Mouse (Mus musculus) spleen, embryonic (tissue): ENCODE measurements at regions not wholly inside any gene's neighbourhood (a gene's known extent, or its start where the extent isn't known, plus 50 kb on each side); places are given as distances from the start of the nearest gene placed in this dataset.

Experiments
- CTCF ChIA-PET: fragments of 350-600 bp; sonication (Branson Sonifier 250); formaldehyde crosslinking; loops from one replicate; lab custom pipeline; 2022; lab: Charles Lee

DNA sequence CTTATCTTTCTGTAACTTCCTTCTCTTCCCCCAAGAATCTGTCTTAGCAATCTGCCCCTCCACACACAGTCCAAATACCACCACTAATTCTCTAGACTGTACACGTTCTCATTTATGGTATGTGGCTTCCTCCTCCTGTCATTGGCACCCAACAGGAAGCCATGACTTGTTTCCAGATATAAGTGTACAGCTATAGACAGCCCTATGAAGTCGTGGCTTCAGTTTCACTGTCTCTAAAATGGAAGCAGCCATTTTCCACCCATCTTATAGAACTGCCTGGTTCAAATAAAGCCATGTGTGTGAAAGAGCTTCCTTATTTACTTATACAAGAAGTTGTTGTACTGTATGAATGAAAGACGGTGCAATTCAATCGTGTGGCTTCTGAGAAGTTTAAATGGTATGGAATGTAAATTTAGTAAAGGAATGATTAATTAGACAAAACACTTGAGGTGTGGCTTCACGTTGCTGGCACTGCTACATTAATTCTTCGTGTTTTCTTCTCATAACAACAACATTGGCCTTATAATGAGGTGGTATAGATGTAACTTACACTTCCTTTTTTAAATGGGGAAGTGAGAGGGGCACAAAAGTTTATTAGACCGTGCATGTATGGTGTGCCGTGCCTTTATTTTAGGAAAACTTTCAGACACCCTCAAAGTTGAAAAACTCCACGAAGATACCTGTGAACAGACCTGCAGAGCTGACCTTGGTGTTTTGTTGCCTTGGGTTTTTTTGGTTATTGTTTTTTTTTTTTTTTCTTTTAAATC lies 299.7 kb downstream of the Foxo1 start:
- CTCF ChIA-PET = interaction anchor here (0.5 kb wide), 1 partner anchor 358 kb away, joined by 9 read pairs; no protein-coding TSS in a partner anchor

DNA sequence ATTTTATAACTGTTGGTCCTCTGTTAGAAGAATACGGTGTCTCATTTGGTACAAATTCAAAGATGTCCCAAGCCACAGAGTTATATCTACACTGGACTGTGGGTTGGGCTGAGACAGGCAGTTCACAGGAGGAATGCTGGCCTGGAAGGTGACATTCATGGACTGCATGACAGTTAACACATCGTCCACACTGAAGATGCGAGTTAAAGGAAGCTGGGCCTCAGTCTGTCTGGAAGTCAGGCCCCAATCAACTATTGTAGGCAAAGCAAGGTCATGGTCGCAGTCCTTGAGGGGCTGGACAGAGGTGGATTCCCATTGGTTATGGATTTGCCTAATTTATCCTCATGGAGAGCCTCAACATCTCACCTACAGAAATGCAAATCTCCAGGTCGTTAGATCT lies 295.5 kb downstream of the Foxo1 start:
- CTCF ChIA-PET = no interaction called here

DNA sequence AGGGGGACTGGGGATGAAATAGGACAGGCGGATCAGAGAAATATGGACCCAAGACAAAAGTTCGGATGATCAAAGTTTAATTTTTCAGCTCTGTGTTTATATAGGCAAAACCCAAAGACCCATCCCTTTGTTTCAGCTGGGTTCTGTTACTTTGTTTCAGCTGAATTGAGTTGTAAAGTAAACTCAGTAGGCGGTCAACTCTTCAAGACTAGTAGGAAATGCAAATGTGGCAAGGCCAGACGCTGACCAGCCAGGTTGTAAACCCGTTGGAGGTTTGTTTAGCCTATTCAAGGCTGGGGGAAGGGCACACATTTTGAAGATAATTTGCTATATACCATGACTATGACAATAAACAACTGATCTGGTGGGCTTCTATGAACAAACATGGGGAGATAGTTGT lies 294.7 kb downstream of the Foxo1 start:
- CTCF ChIA-PET = no interaction called here

DNA sequence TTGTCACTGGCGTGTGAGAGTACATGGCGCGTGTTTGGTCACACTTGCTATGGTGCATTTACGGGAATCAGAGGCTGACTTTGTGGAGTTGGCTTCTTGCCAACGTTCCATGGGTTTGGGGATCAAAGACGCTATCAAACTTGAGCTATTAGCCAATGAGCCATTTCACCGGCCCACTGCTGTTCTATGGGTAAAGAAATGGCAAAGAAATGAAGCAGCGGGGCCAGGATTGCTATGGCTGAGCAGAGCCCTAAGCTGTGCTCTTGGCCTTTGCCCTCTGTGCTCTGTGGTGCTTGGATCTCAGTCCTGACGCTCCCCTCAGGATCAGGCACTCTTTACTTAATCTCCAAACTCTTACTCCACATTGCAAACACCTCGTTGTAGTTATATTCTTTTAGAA lies 291.3 kb downstream of the Foxo1 start:
- CTCF ChIA-PET = no interaction called here

- CTCF ChIA-PET = interaction anchor here (0.6 kb wide), 1 partner anchor 510 kb away, joined by 7 read pairs; no protein-coding TSS in a partner anchor
Measured at GRCm38 (mm10) chr3:52558765-52559164, 290.6 kb downstream of the Foxo1 start.

DNA sequence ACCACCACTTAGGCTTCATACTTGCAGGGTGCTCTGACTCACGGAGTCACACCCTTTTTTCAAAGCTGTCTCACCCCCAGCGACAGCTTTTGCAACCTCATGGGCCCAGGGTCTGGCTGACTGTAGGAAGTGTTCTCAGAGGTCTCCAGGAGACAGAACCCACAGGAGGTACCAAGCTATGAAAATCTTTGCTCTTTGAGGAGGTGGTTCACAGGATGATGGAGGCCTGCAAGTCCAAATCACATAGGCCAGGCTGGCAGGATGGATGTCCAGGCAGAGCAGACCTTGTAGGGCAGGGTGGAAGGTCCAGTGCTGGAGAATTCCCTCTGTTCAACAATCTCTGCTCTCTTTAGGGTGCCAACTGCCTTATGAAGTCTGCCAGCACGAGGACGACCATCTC lies 289.2 kb downstream of the Foxo1 start:
- CTCF ChIA-PET = no interaction called here

- CTCF ChIA-PET = no interaction called here
Measured at GRCm38 (mm10) chr3:52555038-52555437, 286.9 kb downstream of the Foxo1 start.

GRCm38 (mm10) chr3:52554490-52554889 lies 286.4 kb downstream of the Foxo1 start:
- CTCF ChIA-PET = no interaction called here

- CTCF ChIA-PET = no interaction called here
Measured at GRCm38 (mm10) chr3:52548201-52548893, 280.2 kb downstream of the Foxo1 start.

DNA sequence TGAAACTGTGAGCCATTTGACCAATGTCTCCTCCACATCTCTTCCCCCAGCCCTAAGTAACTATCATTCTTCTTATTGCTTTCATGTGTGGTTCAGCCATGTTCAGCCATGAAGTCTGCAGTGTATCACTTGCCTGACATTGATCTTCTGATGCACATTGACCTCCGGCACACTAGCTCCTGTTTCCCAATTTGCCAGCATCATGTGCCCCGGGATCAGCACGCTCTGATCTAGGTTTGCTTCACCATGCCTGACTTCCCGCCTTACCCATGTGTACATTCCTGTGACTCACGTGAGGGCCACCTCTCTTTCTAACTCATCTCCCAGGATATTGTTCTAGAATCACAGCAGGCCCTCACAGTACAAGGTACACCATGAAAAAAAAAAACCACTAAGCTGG lies 277.9 kb downstream of the Foxo1 start:
- CTCF ChIA-PET = interaction anchor here (0.5 to 0.7 kb wide), 2 partner anchors 153 to 293 kb away, joined by 5 to 6 read pairs; no protein-coding TSS in a partner anchor

DNA sequence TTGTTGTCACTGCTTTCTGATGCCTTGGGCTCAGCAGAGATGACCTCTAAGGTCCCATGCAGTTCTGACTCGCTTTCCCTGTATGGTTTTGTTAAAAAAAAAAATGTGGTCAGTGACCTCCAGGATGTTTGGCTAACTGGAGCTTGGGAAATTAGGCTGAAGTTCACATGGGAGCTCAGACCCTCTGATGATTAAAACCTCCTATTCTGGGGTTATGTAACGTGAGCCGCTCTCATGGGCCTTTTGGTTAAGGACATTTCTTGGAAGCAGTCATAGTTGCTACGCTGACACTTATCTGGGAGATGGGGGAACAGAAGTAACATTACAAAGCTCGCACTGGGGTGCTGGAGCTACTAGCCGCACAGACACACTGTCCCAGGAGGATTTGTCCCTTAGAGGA lies 274.9 kb downstream of the Foxo1 start:
- CTCF ChIA-PET = no interaction called here

DNA sequence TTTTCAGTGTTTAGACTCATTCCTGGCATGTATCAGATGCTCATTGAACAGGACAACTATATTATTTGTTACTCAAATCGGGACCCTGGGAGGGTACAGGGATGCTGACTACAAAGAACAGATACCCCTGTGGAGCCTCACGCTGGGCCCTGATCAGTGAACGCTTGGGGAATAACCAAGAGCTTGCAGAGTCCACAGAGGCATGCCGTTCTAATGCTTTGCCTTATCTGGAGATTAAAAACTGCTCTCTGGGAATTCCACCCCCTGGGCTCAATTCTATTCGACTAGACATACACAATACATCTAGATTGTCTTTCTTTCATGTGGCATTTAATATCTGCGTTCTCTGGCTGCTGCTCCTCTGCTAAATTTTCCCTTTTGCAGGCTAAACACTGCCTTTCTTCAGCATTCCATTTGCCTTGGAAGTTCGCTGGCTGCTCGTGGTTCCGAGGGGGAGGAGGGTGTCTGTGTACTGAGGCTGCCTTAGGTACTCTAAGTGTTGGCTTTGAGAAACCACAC lies 272.8 kb downstream of the Foxo1 start:
- CTCF ChIA-PET = no interaction called here

DNA sequence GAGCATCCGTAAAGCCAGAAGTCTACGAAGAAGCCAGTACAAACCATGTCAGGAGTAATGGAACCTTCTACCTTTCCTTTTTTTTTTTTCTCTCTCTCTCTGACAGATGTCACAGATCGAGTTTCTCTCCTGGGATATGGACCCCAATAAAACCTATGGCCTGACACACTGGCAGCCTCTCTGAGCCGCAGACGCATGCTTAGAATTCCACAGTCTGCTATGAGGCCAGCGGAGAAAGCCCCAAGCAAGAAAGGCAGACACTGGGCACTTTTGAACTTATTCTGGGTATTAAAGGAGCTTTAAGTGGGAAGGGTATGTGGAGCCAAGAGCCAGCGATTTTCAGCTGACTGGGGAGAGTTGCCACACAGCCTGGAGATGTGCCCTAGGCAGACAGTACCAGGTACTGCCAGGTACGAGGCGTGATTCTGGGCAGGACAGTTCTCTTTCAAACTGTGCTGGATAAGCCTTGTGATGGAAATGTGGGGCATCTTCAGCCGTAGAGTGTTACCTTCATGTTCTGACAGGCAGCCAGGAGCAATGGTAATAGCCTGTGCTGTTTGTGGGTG lies 271.8 kb downstream of the Foxo1 start:
- CTCF ChIA-PET = no interaction called here

DNA sequence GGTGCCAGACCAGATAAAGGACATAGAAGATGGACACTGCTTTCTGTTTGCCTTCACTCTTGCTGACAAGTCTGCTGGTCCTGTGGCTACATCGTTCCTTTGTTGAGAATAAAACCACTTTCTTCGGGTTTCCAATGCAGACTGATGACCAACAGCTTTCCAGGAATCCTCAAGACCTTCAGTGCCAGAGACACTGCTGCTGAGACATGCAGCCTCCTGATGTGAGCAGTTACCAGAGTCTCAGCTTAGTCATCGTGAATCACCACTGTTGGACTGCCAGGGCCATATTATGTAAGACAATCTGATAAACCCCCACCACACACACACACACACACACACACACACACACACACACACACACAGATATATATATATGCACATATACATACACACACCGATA lies 270.2 kb downstream of the Foxo1 start:
- CTCF ChIA-PET = no interaction called here

GRCm38 (mm10) chr3:52537362-52537911 lies 269.3 kb downstream of the Foxo1 start:
- CTCF ChIA-PET = no interaction called here

DNA sequence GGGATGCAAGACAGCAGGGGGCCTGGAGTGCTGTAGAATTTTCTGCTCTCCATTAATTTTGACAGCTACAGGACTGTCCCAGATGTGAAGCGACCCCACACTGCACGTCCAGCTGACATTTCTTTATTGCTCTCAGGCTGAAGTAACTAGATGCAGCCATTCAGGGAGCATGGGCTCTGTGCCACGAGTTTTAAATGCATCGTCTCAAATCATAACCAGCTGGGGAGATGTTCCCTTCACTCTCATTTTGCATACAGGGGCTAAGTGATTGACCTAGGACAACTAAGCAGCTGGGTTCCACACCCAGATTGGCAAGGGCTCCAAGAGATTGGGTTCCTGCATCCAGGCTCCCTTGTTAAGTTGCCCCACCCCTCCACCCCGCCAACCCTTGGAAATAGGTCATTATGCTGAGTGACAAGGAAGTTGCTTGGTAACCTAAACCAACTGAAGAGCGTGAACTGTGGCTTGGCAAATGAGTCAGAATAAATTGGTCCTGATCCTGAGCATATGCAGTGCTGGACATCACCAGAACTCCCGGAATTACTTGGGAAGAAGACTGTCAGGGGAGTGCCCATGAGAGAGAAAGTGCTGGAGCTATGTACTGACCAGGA lies 267.4 kb downstream of the Foxo1 start:
- CTCF ChIA-PET = interaction anchor here (0.7 kb wide), 1 partner anchor 165 kb away, joined by 3 read pairs; no protein-coding TSS in a partner anchor

DNA sequence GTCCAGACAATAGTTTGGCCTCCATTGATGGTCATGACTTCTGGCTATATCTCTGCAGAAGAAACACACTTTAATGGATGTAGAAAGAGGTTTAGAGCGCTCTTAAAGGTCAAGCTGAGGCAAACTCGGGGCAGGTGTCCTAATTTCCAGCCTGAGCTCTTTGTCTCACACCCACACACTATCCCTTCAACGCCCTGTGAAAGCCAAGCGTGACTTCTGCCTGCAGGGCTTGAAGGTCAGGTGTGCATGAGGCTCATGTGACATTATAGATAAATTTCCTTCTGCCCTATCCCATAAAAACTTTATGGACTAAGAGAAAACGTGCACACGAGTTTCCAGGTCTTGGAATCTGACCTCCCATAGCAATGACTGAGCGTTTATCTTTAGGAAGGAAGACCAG lies 266.0 kb downstream of the Foxo1 start:
- CTCF ChIA-PET = no interaction called here

GRCm38 (mm10) chr3:52531686-52532351 lies 263.7 kb downstream of the Foxo1 start:
- CTCF ChIA-PET = no interaction called here

DNA sequence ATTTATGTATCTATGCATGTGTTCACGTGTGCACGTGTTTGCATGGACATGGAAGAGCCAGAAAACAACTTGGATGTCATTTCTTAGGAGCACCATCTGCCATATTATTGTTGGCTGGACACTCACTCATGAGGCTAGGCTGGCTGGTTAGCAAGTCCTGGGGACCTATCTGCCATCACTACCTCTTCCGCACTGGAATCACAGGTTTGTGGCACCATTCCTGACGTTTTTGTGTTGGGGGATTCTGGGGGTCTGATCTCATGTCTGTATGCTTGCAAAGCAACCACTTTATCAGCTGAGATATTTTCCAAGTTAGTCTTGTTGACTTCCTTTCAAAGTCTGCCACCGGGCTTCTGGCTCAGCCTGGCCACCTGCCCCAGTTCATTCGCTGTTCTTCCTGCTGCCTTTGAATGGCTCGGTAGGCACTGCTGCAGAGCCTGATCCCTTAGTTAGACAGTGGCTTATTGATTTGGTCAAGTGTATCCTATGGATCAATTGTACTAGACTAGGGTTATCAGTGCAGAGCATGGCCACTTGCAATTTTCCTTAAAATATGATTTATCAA lies 262.4 kb downstream of the Foxo1 start:
- CTCF ChIA-PET = interaction anchor here (1.1 kb wide), 1 partner anchor 19 kb away, joined by 3 read pairs; no protein-coding TSS in a partner anchor

DNA sequence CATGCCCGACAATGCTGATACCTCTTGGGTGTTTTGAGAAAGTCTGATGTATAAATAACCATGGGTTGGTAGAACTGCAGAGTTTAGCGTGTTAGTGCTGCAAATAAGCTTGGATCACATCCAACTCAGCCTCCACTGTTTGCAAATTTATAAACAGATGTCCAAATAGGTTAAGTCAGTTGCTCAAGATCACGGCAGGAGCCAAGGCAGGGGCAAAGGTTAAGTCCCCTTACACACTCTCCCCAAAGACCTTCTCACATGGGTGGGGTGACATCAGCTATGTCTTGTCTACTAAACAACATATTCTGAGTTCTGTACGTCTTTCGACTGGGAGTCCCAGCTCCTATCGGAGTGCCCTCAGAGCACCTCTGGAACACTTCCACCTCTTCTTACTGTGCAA lies 261.0 kb downstream of the Foxo1 start:
- CTCF ChIA-PET = no interaction called here

- CTCF ChIA-PET = interaction anchor here (0.6 kb wide), 1 partner anchor 11 kb away, joined by 5 read pairs; no protein-coding TSS in a partner anchor
Measured at GRCm38 (mm10) chr3:52528521-52528920, 260.4 kb downstream of the Foxo1 start.
